Mouse (Mus musculus) central nervous system, embryonic 14 days (tissue): ENCODE measurements around the gene Vmn1r117. TPM values are rescaled to one million over a fixed set of nuclear protein-coding genes. Genes with fewer than 3 reads are reported as not detected.

Source experiments
- polyA plus RNA-seq: library from polyadenylated mRNA; depleted of rRNA; stranded (reverse); fragments of >200 nt; gene quantifications from 2 replicates; pipeline ENCODE4 v1.2.3, GENCODE M21; 2012; rRNA removed

Gene Vmn1r117
- polyA plus RNA-seq = not detected in 2 replicates

DNA sequence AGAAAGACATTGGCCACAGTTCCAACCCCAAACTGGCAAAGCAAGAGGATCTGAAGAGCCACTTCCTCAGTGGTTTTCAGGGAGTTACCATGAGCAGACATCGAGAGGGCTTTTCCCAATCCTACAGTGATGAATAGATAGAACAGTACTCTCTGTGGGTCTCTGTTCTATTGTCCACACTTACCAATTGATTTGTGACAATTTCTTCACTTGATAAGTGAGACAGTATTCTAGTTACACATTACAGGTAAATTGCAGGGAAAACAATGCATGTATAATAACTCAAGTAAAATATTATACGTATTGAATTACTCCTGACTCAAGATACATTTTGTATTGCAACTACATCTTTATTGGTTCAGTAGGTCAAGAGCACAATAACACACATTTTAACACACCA, at the start of gene Vmn1r117:
TSS of gene Vmn1r117 (minus strand) at position 101 of the 400 bp plus-strand sequence.

DNA sequence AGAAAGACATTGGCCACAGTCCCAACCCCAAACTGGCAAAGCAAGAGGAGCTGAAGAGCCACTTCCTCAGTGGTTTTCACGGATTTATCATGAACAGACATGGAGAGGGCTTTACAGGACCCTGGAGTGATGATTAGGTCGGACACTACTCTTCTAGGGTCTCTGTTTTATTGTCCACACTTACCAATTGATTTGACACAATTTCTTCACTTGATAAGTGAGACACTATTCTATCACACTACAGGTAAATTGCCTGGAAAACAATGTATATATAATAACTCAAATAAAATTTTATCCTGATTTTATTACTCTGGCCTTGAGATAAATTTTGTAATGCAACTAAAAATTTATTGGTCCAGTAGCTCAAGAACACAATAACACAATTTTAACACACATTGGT, 28.3 kb upstream of the Vmn1r117 start, which contains the start of gene Vmn1r118:
TSS of gene Vmn1r118 (minus strand) at position 101 of the 400 bp plus-strand sequence.

GRCm38 (mm10) chr7:20871956-20872355, 12.0 kb downstream of the Vmn1r117 start, which contains the start of gene Vmn1r116:
Gene Vmn1r116 (plus strand): TSS chr7:20872256.

GRCm38 (mm10) chr7:20844885-20845284, 39.0 kb downstream of the Vmn1r117 start, which contains the start of gene Vmn1r115:
Gene Vmn1r115 (minus strand): TSS chr7:20844985.

Other genes starting within 250 kb of the Vmn1r117 start
- gene Vmn1r107, start 215.2 kb downstream of the Vmn1r117 start, polyA plus RNA-seq = not detected in 2 replicates
- not detected in 2 replicates for gene Vmn1r111, start 180.9 kb downstream of the Vmn1r117 start, polyA plus RNA-seq
- not detected in 2 replicates for gene Gm10668, start 153.5 kb downstream of the Vmn1r117 start, polyA plus RNA-seq
- gene Vmn1r112, start 112.9 kb downstream of the Vmn1r117 start, polyA plus RNA-seq = not detected in 2 replicates
- gene Vmn1r113, start 96.8 kb downstream of the Vmn1r117 start, polyA plus RNA-seq = not detected in 2 replicates
- not detected in 2 replicates for gene Vmn1r114, start 71.9 kb downstream of the Vmn1r117 start, polyA plus RNA-seq
- gene Vmn1r115, start 39.1 kb downstream of the Vmn1r117 start, polyA plus RNA-seq = not detected in 2 replicates
- not detected in 2 replicates for gene Vmn1r116, start 11.9 kb downstream of the Vmn1r117 start, polyA plus RNA-seq
- not detected in 2 replicates for gene Vmn1r118, start 28.2 kb upstream of the Vmn1r117 start, polyA plus RNA-seq
- not detected in 2 replicates for gene Vmn1r119, start 128.3 kb upstream of the Vmn1r117 start, polyA plus RNA-seq
- gene Vmn1r120, start 169.7 kb upstream of the Vmn1r117 start, polyA plus RNA-seq = not detected in 2 replicates
- gene Vmn1r121, start 214.4 kb upstream of the Vmn1r117 start, polyA plus RNA-seq = not detected in 2 replicates